Mouse (Mus musculus): ENCODE measurements around the gene Dnajc2.

Gene Dnajc2

DNA sequence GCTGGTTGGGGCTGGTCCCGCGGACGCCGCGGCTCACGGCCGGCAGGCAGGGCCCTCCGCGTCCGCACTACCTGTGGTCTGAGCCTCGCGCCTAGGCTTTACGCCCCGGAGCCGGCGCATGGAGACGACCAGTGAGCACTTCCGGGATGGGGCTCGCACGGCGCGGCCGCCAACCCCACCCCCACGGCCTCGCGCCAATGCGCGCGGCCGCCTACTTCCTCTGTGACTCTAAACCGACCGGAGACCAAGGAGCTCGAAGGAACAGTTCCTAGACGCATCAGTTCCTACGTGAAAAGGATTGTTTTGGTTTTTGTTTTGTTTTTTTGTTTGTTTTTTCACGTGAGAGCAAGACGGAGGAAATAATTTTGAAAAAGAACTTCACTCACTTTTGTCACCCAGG is at the start of gene Dnajc2, which contains the start of gene Psmc2:
Gene Dnajc2 (minus strand): TSS at position 199 of the 400 bp plus-strand sequence.
Gene Psmc2 (plus strand): TSS at position 231 of the 400 bp plus-strand sequence.
- peak; percentile 85 to 88 for DNase-seq (ENCODE audit: low spot score in 2 of 2)

DNA sequence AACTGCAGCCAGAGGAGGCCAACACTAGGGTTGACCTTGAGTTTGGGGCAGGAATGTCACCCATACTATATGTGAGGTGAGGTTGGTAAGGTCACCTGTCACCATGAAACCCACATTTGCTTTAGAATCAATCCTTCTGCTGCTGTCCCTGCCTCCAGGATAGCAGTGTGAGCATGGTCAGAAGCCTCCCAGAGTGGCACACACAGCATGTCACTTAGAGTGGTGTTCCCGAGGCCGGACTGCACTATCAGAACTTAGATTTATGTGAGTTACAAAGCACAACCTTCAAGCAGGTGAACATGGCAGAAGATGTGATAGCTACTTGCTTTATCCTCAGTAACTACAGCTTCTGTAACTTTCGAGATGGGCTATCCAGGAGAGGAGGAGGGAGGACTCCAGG is 46.7 kb upstream of the Dnajc2 start:
- DNase-seq (ENCODE audit: low spot score in 2 of 2), result no peak

DNA sequence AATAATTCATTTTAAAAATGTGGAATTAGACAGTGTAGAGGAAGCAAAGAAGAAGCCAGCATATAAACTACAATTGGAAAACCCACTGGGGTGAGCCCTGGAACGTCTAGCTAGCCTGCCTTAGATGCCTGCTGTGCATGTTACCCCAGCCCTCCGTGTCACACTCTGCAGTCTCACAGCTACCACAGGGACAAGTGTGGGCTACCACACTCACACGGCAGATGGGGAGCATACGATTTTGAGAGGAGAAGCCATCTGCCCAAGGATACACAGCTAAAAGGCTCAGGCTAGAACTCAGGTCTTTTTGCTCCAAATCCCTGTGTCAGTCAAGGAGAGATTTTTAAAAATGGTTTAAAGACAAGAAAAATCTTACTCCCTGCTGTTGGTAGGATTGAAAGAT is 43.8 kb upstream of the Dnajc2 start:
- peak in 1 of 2 experiments; percentile 39 for DNase-seq (ENCODE audit: low spot score in 2 of 2)

DNA sequence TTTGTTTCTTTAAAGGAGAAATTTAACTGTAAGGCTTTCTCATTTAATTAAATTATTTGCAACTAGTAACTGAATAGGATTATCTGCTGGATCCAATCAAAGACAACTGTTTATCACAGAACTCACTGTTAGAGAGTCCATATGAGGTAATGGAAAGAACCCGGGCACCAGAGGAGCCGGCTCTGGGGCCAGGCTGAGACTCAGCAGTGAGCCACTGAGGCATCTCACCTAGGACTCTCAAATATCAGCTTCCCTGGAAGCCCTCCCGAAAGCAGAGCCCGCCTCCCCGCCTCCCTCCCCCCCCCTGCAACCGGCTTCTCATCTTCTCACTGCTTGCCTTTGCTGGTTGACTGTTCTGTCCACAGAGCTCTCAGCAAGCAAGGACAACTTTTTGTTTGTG is 42.6 kb upstream of the Dnajc2 start:
- no peak for DNase-seq (ENCODE audit: low spot score in 2 of 2)

DNA sequence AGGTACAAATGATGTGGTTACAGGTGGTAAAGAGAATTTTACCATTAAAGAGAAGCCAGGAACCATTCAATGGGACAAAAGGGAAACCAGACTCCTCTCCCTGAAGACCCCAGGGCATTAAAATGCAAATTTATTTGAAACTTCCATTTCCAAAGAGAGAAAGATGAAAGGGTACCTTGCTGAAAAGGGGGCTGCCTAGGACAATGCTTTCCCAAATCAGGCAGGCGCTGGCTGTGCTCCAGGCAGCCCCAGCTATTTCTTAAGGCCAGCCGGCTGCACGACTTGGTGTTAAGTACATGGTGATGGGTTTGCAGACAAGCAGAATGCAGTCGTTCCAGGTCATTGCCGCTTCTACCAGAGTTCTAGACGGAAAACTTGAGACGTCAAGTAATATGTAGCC is 41.3 kb upstream of the Dnajc2 start:
- DNase-seq (ENCODE audit: low spot score in 2 of 2), result no peak

DNA sequence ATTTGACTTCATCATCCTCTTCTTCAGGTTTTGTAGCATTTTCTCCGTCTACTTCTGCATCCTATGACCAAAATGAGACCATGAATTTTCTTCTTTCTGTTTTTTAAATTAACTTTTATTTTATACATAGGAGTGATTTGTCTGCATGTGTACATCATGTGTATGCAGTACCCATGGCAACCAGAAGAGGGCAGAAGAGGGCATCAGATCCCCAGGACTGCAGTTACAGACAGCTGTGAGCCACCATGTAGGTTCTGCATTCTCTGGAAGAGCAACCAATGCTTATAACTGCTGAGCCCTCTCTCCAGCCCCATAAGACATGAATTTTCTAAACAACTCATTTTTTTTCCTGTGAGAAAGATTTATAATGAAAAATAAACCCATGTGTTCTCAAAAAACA is 28.9 kb upstream of the Dnajc2 start:
- DNase-seq (ENCODE audit: low spot score in 2 of 2), result no peak

DNA sequence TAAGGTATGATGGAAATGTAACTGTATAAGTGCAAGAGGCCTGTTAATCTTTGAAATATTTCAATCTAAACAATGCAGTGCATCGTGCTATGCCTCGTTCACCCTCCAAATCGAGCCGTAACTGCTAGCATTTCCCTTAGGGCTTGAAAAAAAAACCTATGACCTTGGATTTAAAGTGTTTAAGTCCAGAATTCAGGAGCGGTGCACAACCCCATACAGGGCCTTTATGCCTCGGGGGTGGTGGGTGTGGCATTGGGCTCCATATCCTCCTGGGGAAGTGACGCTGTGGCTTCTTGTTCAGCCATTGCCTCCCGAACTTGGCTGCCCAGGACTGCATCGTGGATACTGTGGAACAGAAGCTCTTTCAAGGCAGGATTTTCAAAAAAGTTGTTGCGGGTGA is 25.9 kb upstream of the Dnajc2 start:
- no peak for DNase-seq (ENCODE audit: low spot score in 2 of 2)

DNA sequence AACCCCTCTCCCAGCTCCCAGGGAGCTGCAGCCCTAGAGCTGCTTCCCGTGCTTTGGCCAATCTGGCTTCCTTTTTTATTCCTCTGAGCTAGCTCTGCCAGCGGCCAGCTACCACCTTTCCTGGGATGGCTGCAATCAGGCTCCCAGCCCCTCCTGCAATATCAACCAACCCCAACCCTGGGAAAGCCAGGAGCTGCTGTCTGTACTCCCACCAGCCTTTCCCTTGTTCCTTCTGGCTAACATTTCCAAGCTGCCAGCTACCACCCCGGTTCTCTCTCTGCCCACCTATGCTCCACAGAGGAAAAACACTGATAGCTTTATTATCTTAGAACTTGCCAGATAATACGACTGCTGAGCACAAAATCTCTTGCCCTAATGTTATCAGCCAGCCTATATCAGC is 19.8 kb upstream of the Dnajc2 start:
- no peak for DNase-seq (ENCODE audit: low spot score in 2 of 2)

DNA sequence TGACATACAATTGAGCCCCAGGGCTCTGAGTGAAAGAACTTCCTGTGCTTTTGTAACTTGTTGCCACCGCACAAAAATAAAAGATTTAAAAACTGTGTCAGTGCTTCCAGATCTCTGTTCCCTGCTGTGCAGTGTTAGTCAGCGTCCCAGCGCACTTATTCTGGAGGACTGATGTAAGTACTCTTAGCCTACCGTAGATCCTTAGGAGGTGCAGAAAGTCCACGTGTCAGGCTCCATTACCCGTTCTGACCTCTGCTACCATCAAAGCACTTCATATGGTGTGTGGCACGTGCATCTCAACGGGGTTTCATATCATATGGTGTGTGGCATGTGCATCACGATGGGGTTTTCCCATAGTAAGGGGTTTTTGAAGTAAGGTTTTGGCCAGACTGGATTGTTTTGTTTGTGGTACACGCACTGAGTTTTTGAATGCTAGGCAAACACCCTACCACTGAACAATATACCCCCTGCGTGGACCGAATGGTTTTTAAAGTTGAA is 18.7 kb upstream of the Dnajc2 start:
- no peak for DNase-seq (ENCODE audit: low spot score in 2 of 2)

DNA sequence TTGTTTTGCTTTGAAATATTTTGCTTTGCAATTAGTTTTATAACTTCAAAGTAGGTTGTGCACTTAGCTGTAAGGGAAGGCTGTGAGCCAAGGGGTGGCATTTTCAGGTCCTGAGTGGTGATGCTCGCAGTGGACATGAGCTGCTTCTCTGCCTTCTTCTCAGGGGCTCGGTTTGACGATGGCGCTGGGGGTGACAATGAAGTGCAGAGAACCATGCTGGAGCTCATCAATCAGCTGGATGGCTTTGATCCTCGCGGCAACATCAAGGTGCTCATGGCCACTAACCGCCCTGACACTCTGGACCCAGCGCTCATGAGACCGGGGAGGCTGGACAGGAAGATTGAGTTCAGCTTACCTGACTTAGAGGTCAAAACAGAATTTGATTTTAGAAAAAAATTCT is 17.9 kb upstream of the Dnajc2 start:
- no peak for DNase-seq (ENCODE audit: low spot score in 2 of 2)

DNA sequence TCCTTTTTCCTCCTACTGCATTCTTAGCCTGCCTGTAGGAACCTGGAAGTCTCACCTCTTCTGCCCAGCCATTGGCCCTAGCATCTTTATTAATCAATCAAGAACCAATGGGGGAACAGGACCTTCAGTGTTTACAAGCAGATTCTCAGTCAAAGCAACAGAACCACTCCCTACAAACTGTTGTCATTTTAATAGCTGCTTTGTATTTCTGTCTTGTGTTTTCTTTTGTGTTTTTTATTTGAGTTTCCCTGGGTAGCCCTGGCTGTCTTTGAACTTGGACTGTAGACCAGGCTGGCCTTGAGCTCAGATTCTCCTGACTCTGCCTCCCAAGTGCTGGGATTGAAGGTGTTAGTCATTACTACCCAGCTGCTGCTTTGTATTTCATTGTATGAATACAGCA is 7.1 kb upstream of the Dnajc2 start:
- DNase-seq (ENCODE audit: low spot score in 2 of 2), result no peak

DNA sequence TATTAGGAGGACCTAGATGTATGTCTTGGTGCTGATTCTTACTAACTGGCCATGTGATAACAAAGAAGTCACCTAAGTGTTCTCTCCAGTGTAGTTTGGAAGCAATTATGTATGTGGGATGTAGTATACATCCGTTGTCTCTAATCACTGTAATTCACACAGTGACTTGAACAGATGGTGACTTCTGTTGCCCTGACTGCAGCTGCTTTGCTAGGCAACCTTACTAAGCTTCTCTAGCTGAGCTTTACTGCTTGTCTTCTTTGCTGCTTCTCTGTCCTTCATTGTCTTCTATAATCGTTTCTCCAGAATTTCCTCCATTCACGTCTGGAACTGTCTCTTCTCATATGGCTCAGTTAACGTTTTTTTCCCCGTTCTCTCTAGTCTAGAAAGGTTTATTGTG is 4.0 kb upstream of the Dnajc2 start:
- DNase-seq (ENCODE audit: low spot score in 2 of 2), result no peak

DNA sequence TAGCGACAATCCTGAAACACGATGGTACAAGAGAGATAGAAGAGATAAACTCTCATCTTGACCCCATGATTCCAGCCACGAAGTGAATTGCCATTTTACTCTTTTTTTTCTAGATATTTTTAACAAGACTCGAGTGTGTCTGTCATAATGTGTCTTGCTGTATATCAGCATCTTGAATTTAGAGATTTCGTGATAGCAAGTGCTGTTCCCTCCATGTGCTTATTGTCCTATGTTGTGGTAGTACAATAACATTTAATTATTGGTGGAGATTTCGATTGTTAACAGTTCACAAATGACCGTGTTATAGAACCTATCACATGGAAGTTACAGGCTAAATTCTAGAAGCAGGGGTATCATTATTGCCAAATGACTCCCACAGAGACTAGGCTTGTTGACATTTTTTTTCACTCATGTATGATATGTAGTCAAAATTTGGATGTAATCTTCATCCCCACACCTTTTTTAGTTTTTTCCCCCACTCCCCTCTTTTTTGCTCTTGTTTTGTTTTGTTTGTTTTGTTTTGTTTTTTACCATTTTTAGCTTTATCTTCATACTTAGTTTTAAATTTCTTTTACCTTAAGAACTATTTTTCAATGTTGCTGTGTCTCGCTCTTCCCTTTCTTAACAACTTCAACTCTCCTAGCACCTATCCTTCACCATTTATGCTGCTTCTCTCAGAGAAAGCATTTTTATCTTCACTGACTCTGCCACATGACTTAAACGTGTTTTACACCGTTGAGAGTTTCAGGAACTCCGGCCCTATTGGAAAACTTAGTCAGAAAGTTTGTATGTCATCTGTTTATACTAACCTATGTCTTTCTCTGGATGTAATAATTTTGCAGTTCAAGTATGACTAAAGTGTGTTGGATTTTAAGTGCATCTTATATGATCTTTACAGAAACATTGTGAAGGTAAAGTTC is 2.4 kb upstream of the Dnajc2 start:
- DNase-seq (ENCODE audit: low spot score in 2 of 2), result no peak

DNA sequence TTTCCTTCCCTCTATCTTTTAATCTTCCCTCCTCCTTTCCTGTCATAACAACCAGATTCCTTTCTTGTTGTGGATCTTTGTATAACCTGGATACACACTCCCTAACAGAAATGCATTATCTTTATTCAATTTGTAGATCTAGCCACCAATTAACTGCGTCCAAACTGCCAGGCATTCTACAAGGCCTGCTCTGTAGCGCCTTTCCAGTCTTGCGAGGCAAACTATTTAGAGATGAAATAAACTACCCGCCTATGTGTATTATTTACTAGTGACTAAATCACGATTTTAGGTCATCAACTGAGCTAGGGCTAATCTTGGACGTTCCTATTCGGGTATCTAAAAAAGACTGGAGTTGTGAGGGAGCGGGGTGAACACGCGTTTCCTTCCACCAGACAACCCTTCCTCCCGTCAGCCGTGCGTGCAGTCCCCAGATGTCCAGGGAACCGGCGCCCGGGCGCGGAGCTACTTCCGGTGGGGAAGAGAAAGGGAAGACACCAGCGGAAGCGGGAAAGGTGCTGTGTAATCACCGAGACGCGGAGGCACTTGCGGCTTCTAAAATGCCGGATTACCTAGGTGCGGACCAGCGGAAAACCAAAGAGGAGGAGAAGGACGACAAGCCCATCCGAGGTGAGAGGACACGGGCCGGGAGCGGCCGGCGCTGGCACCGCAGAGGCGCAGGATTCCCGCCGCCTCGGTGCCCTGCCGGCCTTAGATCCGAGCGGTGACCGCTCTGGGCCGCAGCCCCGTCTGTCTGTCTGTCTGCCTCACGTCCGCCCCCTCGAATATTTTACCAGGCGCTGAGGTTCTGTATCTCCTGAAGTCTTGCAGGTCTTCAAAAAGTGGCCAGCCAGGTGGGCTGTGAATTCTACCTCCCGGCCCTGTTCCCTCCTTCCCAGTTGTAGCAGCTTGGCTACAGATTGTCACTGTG is 1.5 kb upstream of the Dnajc2 start:
- peak; percentile 88 to 90 for DNase-seq (ENCODE audit: low spot score in 2 of 2)

DNA sequence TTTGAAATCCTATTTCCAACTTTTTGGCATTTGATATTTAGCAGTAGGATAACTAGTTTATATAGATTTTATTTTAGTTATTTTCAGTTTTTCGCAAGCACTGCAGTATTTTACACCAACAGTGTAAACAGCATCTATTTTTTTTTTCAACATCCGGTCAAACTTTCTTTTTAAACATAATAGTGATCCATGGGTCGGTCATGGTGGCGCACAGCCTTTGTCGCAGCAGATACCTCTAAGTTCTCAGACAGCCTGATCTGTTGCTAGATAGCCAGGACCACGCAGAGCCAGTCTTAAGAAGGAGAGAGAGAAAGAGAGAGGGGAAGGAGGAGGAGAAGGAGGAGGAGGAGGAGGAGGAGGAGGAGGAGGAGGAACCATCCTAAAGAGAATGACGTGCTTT is 725 bp upstream of the Dnajc2 start:
- DNase-seq (ENCODE audit: low spot score in 2 of 2), result no peak

DNA sequence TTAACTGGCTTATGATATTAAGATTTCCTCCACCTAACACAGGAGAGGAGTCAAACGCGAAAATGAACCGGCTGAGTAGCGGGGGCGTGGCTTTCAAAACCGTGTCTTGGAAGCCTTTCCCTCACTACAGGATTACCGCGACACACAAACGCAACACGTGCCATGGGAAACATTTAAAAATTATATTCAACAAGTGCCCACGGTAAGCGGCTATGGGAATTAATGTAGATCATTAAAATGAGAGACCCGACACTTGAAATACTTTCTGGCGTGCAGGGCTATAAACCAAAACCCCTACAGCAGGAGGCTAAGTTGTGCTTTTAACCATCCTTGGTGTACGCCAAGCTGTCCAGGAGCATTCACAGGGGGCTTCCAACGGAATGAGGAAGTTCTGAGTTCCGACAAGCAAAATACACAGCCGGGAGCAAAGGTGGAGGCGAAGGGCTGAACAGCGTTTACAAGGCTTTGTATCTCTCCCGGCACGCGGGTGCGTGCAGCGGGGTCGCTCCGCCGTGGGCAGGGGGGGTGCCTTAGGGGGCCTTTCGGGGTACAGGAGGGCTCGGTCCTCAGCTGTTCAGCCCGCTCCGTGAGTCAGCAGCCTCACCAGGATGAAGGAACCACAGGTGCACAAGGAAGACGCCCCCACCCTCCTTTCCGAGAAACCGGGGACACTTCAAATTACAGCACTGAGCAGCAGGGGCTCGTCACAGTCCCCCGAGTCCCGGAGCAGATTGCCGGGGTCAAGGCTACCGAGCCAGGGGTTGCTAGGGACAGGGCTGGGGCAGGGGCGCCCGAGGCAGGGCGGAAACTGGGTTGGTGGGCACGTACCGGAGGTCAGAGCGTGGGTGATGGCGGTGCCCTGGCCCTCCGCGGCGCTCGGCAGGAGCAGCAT is 644 bp downstream of the Dnajc2 start:
- DNase-seq (ENCODE audit: low spot score in 2 of 2), result peak in 1 of 2 experiments; percentile 20

DNA sequence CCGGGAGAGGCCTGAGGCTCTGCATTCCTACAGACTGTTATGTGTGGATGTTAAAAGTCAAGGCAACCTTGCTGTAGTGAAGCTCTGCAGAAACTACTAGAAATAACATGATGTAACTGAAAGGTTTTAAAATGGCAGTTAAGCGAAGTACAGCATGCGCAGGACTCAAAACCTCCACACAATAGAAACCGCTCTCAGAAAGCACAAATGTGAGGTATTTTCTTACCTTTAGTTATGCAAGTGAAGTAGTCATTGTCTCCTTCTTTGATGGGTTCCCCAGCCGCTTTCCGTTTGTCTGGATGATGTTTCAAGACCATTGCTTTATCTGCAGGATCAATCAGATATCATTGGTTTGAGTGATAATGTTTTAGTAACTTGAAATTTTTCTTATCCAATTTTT is 8.6 kb downstream of the Dnajc2 start:
- no peak for DNase-seq (ENCODE audit: low spot score in 2 of 2)

DNA sequence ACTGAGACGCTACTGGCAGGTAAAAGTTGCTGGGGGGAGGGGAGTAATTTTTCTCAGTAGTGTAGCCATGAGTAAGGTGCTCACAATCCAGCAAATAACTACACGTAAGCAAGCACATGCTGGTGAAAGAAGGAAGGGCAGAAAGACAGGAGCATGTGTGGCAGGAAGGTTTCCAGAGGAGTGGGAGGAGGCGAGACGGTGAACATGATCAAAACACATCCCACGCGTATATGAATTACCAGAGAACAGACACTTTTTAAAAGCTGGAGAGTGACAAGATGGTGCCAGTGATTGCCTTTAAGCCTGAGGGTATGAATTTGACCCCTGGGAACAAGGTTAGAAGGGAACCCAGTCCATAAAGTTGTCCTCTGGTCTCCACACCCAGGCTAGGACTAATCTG is 15.2 kb downstream of the Dnajc2 start:
- no peak for DNase-seq (ENCODE audit: low spot score in 2 of 2)

DNA sequence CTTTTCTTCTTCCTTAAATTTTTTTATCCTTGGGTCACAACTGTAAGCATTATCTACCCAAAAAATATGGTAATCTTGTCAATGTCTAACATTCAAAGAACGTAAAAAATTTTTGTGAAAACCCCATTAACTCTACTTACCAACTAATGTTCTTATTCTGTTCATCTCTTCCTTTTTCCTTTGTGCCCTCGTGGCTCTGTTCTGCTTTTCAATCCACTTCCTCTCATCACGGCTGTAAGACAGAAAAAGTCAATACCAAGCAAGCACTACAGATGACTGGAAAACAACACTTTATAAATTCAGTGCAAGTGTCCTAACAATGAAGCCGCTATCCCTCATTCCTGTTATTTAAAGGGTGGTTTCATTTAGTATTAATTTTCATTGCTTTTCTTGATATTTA is 16.5 kb downstream of the Dnajc2 start:
- DNase-seq (ENCODE audit: low spot score in 2 of 2), result no peak

DNA sequence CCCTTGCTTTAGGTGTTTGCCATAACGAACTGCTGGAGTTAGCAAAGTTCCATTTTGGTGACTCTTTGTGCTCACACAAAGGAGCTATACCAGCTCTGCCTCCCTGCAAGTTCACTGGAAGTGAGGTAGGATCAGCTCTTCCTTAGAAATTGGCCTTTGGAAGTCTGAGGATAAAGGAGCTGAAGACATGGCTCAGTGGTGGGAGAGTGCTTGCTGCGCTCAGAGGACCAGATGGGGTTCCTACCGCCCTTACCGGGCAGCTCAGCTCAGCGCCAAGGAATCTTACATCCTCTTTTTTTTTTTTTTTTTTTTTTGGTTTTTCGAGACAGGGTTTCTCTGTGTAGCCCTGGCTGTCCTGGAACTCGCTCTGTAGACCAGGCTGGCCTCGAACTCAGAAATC is 39.1 kb downstream of the Dnajc2 start:
- DNase-seq (ENCODE audit: low spot score in 2 of 2), result no peak

DNA sequence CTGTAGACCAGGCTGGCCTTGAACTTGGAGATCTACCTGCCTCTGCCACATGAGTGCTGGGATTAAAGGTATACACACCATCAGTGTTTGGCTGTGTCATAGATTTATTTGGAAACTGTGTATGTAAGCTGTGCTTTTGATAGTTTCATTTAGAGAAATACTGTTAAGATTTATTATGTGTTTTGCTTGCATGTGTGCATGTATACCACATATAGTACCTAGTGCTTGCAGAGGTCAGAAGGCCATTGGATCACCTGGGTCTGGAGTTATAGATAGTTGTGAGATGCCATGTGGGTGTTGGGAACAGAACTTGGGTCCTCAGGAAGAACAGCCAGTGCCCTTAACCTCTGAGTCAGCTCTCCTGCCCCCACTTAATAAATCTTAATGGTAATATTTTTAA is 40.4 kb downstream of the Dnajc2 start:
- DNase-seq (ENCODE audit: low spot score in 2 of 2), result no peak
